Mouse (Mus musculus): Measurements from ENCODE around the gene Vmn1r16.

- TF ChIP-seq CTCF (IDR thresholded peaks at IDR 0.05; ENCODE audit: insufficient read depth, low read length) (no peak), POLR2A (IDR thresholded peaks at IDR 0.05; ENCODE audit: borderline replicate concordance, extremely low read depth, low read depth, low read length) (no peak)
Observed at GRCm38 (mm10) chr6:57326176-57326575, 3.1 kb downstream of the Vmn1r16 start.
